Mouse (Mus musculus): Measurements from ENCODE around the gene Dpp7. TPM values are rescaled to one million over a fixed set of nuclear protein-coding genes. Genes with fewer than 3 reads are reported as not detected.

Gene Dpp7
- 1 to 10 TPM; 7.9 to 9.5 TPM for total RNA-seq (2021)
- long read RNA-seq, experiment 1, partial matches to known transcripts, result 1 of 6 reads
- long read RNA-seq, experiment 1, other reads (novel, unspliced or antisense), result 3 of 6 reads
- long read RNA-seq, experiment 2, transcript Dpp7-201 (13 exons, 1,682 nt), result major isoform, 7 of 11 reads
- long read RNA-seq, experiment 2, partial matches to known transcripts, result 2 of 11 reads
- long read RNA-seq, experiment 2, other reads (novel, unspliced or antisense), result 2 of 11 reads

GRCm38 (mm10) chr2:25356208-25357079, at the start of gene Dpp7:
Gene Dpp7, minus strand, starts transcription at chr2:25356359.
- peak; percentile 68 for DNase-seq

- no peak for DNase-seq
Observed at GRCm38 (mm10) chr2:25403994-25404393, 47.8 kb upstream of the Dpp7 start.

GRCm38 (mm10) chr2:25402972-25403601, 46.9 kb upstream of the Dpp7 start:
- peak; percentile 64 for DNase-seq

GRCm38 (mm10) chr2:25402377-25402971, 46.3 kb upstream of the Dpp7 start:
- peak; percentile 75 for DNase-seq

GRCm38 (mm10) chr2:25400764-25401163, 44.6 kb upstream of the Dpp7 start:
- DNase-seq, result peak; percentile 70

GRCm38 (mm10) chr2:25400291-25400690, 44.1 kb upstream of the Dpp7 start:
- DNase-seq, result peak; percentile 29

GRCm38 (mm10) chr2:25399051-25399450, 42.9 kb upstream of the Dpp7 start, which contains the start of gene Npdc1:
Gene Npdc1, plus strand, starts transcription at chr2:25399351.
- no peak for DNase-seq

GRCm38 (mm10) chr2:25398065-25398464, 41.9 kb upstream of the Dpp7 start:
- DNase-seq, result no peak

GRCm38 (mm10) chr2:25397010-25397409, 40.9 kb upstream of the Dpp7 start:
- DNase-seq, result no peak

- peak; percentile 57 for DNase-seq
Observed at GRCm38 (mm10) chr2:25396597-25396983, 40.4 kb upstream of the Dpp7 start.

GRCm38 (mm10) chr2:25395721-25396596, 39.8 kb upstream of the Dpp7 start, which contains the start of gene Entpd2:
Gene Entpd2, plus strand, starts transcription at chr2:25395874.
- DNase-seq, result peak; percentile 53

GRCm38 (mm10) chr2:25394281-25395221, 38.4 kb upstream of the Dpp7 start:
- DNase-seq, result peak; percentile 54

- DNase-seq, result no peak
Observed at GRCm38 (mm10) chr2:25391266-25391665, 35.1 kb upstream of the Dpp7 start.

GRCm38 (mm10) chr2:25384492-25384891, 28.3 kb upstream of the Dpp7 start:
- no peak for DNase-seq

GRCm38 (mm10) chr2:25376589-25376988, 20.4 kb upstream of the Dpp7 start:
- peak; percentile 64 for DNase-seq

- no peak for DNase-seq
Observed at GRCm38 (mm10) chr2:25373431-25373830, 17.3 kb upstream of the Dpp7 start.

- no peak for DNase-seq
Observed at GRCm38 (mm10) chr2:25372644-25373391, 16.7 kb upstream of the Dpp7 start.

GRCm38 (mm10) chr2:25371764-25372643, 15.8 kb upstream of the Dpp7 start, which contains the start of gene Sapcd2:
Gene Sapcd2, plus strand, starts transcription at chr2:25372321.
- peak; percentile 77 for DNase-seq

Data from gastrocnemius, postnatal 10 days (tissue).